Mouse (Mus musculus): Measurements from ENCODE around the gene Wbp2nl.

Gene Wbp2nl

DNA sequence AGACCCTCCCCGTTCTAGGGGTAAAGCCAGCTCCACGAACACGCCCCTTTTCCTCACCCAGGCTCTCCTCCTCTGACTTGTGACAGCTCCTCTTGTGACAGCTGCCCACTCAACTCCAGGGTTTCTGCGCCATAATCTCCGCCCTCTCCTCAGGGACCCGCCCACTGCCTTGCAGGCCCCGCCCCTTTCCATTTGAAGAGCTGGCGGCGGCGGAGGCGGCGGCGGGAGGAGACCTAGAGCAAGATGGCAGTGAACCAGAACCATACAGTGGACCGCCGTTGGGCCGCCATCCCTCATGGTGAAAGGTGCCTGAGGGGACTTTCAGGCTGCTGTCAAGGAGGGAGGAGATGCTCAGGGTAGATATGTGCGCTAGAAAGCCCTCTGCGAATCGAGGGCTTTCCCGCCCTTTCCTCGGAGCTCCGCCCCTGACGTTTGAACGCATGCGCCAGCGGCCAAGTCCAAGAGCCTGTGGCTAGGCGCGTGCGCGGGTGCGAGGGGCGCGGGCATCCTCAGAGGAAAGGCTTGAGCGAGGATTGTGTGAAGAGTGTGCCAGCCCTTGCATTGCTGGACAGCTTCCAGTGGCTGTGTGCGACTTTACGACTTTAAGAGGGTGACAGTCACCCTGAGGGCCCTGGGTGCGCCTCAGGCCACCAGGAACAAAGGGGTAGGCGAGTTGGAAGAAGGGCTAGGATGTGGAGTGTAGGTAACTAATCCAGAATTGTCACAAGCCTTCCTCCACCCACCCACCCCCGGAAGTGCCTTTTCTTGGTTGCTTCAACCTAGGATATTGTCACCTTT is at the start of gene Wbp2nl:
Gene Wbp2nl, plus strand, starts transcription at position 191 of the 798 bp plus-strand sequence.
- DNase-seq (ENCODE audit: low read depth): no peak

DNA sequence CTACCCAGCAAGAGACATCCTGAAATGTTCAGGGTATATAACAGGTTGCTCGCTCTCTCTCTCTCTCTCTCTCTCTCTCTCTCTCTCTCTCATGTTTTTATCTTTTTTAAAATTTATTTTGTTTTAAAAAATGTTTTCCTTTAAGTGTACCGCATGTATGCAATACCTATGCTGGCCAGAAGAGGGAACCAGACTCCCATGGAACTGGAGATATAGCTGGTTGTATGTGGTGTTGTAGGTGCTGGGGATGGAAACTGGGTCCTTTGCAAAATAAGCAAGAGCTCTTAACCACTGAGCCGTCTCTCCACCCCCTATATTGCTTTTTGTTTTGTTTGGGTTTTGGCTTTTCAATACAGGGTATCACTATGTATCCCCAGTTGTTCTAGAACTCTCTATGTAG is 47.2 kb upstream of the Wbp2nl start:
- DNase-seq (ENCODE audit: low read depth): no peak

DNA sequence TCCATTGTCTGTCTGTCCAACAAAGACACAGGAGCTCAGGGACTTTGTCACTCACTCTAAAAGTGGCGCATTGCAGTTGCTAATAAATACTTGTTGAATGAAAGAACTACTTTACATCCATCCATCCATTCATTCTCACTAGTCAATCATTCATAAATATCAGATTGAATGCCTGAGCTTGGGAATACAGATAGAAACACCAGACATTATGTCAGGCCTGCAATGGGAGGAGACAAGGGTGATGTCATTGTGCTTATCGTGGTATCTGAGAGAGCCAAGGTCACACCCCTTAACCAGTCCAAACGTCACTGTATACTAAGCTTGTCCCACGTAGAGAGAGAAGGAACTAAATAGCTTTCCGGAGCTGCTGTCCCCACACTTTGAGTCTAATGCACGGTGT is 46.7 kb upstream of the Wbp2nl start, which contains the start of gene 1500009C09Rik:
Gene 1500009C09Rik, plus strand, starts transcription at position 301 of the 400 bp plus-strand sequence.
- DNase-seq (ENCODE audit: low read depth): no peak

DNA sequence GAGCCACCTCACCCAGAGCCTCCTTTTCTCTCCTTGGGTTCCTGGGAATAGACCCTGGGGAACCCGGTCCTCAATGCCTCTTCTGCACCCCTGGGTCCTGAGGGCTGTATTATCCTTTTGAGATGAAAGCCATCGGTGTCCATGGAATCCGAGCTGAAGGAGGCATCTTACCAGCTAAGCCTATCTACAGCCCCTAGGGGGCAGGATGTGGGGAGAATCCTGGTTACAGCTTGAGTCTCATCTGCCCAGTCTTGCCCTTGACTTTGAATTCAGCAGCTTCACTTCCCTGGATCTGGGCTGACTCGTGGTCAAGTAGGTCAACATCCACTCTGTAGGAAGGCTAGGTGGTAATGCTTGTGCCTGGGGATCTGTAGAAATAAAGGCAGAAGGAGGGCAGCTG is 43.5 kb upstream of the Wbp2nl start:
- no peak for DNase-seq (ENCODE audit: low read depth)

DNA sequence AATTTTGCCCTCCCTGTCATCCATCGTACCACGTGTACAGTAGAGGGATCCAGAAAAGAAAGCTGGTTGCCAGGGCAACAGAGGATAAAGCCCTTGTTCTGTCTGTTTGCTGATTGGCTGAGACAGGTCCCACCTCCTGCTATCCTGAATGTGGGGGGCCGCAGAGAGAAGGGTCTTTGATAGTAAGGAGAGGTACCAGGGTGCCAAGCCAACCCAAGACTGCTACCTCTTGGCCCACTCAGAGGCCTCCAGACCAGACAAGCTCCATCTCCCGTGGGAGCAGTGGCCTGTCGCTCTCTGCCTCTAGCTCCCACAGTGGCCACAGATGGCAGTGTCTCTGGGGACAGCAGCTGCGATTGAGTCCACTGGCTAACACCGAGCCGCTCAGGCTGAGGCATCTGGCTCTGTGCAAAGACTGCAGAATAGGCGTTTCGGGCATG is 42.8 kb upstream of the Wbp2nl start:
- DNase-seq (ENCODE audit: low read depth): no peak

DNA sequence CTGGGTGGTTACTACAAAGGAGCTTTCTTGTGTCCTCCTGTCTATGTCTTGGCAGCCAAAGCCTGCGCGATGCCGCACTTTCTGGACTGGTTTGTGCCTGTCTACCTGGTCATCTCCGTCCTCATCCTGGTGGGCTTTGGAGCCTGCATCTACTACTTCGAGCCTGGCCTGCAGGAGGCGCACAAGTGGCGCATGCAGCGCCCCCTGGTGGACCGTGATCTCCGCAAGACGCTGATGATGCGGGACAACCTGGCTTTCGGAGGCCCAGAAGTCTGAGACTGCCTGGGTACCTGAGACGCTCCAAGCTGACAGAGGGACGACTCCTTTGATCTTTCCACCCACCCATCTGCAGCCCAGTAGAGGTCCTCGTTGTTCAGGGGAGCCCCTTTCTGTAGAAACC is 39.2 kb upstream of the Wbp2nl start:
- peak; percentile 53 for DNase-seq (ENCODE audit: low read depth)

DNA sequence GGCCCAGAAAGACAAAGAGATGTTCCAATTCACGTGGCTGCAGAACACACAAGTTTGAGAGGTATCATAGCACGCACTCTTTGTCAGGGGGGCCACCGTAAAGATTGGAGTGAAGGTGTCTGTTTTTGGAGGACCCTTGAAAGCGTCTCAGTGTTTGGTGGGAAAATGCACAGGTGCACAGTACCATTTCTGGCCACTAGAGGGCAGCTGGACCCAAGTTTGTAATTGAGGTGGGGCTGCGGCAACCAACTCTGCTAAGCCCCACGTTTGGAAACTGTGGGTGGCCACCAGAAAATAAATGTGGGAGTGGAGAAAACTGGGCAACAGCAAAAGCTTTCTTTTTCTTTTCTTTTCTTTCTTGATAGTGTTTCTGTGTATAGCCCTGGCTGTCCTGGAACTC is 32.4 kb upstream of the Wbp2nl start:
- peak; percentile 24 for DNase-seq (ENCODE audit: low read depth)

DNA sequence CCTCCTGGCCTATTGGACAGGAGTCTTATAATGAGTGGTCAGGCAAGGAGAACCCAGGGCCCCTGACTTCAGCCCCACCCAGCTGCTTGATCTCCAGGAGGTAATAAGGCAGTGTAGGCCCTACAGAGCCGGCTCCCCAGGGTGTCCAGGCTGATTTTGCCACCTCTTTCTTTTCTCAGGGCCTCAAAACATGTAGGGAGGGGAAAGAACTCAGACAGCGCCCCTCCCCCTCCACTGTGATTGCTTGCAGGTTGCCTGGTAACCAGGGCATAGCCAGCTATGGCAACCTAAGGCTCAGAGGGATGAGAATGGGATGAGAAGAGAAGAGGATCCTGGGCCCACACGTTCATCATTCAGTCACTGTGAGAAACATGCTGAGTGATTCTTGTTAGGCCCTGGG is 30.6 kb upstream of the Wbp2nl start:
- DNase-seq (ENCODE audit: low read depth): no peak

DNA sequence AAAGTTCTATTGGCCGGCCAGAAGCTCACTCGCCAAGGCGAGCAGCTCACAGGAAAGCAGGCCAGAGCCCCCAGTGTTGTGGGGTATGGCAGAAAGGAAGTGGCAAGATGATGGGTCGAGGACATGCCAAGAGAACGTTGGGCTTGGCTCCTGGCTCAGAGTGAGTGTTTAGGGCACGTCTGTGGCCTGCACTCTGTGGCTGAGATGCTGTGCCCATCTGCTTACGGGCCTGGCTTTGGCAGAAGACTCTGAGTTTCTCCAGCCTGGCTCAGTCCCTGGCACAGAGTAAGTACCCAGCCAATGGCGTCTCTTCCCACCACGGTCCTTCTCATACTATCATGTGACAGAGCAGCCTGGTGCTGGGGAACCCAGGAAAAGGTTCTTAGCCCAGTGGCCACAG is 30.0 kb upstream of the Wbp2nl start:
- no peak for DNase-seq (ENCODE audit: low read depth)

DNA sequence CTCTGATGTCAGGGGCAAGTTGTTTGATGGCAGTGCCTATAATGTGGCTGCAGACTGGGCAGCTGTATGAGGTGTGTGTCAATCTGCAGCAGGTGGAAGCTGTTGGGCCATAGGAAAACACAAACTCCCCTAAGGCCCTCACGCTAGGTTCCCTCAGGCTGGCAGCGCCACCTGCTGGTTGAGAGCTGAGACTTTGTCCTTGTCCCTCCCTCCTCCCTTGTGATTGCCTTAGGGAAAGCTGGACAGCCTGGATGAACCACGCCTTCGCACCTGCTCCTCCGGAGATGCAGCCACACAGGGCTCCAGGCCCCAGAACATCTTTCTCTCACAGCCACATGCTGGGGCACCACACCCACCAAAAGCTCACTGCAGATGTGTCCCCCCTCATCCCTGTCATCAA is 27.6 kb upstream of the Wbp2nl start:
- peak; percentile 35 for DNase-seq (ENCODE audit: low read depth)

DNA sequence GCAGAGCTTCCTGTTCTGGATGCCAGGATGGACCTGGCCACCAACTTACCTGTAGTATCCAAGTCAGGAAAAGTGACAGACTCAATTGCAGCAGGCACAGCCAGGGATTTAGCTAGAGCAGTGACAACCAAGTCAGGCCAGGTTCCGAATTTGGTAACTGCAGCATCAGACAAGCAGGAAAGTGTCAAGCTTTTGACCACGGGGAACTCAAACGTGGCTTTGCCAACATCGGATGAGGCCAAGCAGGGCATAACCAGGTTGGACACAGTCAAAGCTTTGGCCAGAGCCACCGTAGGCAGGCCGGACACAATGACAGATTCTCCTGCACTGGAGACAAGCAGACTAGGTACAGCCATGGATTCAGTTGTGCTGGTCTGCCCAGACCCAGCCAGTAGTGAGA is 26.5 kb upstream of the Wbp2nl start:
- DNase-seq (ENCODE audit: low read depth): no peak

DNA sequence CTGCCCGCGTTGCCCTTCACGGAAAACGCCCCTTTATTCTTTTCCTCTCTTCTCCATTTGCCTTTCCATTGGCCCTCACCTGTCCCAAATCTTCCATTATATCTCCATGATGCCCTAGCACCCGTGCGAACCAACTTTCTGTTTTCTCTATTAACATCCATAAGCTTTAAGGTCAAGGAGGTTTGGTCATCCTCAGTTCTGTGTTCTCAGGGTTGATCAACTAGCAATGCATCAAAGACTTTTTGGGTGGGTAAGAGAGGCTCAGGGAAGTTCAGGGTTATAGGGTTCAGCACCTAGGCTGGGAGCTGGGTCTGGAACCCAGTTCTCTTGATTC is 24.2 kb upstream of the Wbp2nl start, which contains the start of gene Sept3:
Gene Sept3, plus strand, starts transcription at position 301 of the 334 bp plus-strand sequence.
- DNase-seq (ENCODE audit: low read depth): no peak

DNA sequence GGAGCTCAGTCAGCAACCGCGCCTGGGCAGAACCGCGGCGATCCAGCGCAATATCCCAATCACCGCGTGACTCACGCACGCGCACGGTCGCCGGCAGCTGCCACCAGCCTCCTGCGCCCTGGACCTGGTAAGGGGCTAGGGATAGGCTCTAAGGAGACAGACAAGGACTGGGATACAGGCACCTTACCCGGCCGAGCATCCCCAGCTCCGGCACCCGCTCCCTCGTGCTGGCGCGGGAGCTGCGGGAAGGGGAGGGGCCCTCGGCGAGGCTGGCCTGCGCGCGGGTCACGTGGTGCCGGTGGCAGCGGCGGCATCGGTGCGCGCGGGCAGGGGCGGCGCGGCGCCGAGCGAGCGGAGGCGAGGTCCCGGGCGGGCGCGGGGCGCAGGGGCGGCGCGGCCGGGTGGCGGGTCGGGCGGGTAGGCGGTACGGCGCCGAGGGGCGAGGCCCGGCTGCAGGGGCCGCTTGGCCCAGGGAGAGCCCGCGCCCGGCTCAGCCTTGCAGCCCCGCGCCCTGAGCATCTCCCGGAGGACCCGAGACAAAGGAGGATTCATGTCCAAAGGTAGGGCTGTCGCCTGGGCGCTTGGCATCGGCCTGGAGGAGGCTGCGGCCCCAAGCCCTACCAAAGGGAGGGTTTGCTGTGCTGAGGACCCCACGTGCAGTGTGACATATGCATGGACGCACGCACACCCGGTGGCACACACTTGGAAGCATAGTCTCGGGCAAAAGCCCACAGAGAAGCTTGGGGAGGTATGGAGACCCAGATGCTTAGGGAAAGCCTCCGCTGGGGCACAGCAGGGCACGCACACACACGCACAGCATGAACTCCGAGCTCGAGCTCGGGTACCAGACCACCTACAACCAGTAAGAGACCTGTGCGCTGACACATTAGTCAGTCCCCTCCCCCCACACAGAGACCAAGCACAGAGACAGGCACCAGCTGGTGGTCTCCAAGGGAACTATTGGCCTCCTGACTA is 23.5 kb upstream of the Wbp2nl start:
- no peak for DNase-seq (ENCODE audit: low read depth)

DNA sequence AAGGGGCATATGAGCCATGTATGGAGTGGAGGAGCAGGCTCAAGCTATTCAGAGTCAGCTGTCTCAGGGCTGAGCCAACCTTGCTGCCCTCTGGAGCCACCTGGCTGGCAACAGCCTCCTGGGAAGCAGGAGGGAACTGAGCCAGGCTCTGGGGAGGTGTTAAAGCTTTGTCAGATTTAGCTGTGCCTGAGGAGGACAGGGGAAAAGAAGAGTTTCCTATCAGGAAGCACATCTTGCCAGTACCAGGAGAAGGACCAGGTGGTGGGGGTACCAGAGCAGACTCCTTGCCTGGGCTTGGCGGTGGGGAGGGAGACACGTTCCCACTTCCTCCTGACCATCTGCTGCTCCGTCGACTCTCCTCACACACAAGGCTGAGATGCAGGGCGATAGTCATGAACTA is 21.2 kb upstream of the Wbp2nl start:
- no peak for DNase-seq (ENCODE audit: low read depth)

DNA sequence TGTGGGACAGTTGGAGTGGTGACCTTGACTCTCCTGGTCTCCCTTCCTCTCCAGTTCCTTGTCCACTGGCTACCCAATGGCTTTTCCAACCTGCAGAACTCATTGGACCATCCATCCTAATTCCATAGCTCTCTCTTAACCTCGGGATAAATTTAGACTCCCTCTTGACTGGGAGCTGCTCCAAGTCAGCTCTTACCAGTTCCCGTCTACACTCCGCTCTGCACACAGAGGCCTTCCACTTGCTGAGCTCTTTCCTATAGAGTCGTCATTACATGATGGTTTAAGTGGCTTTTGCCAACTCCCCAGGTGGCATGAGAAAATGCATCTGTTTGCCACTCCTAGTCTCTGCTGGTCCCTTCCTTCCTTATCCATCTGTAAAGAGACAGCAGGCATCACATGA is 18.1 kb upstream of the Wbp2nl start:
- DNase-seq (ENCODE audit: low read depth): no peak

DNA sequence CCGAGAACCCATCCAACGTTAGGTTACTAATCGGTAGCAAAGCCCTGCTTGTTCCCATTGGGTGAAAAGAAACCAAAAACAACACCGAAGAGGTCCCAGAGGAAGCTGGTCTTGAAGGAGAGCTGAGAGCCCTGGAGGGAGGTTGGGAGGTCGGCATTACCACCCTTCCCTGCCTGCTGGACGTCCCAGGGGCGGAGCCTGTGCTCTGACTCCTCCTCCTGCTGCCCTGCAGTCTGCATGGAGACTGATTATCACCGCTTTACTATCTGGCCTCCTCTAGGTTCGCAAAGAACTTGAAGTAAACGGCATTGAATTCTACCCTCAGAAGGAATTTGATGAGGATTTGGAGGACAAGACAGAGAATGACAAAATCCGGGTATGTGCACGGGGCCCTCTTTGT is 12.6 kb upstream of the Wbp2nl start:
- no peak for DNase-seq (ENCODE audit: low read depth)

DNA sequence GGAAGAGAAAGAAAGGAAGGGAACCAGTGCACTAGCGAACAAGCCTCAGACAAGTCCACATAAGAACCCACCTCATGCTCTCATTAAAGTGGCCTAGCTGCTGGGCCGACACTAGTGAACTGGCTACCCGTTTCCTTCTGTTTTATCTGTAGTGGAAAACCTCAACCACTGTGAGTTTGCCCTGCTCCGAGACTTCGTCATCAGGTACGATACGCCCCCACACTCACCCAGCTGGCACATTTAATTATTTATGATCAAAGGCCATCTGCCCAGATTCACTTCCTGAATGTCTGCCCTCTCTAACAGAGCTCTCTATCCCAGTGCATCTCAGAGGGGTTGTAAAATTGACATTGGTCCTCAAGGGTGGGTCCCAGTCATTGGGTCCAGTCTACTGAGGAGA is 8.5 kb upstream of the Wbp2nl start:
- DNase-seq (ENCODE audit: low read depth): no peak

DNA sequence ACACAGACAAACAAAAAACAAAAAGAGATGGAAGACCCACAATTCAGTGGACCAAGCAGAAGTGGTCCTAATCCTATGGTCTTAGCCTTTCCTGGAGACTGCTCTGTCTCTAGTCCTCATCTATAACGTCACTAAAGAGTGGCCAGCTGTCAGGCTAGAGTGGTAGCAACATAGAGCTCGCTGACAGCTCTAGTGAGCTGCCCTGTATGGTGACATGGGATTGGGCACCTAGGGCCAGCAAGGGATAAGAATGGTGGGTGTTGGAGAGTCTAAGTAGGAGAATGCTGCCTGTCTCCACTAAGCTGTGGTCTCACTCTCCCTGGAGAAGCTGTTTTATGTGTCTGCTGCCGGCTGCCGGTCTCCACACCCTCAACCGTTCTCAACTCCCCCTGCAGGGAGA is 5.9 kb upstream of the Wbp2nl start:
- DNase-seq (ENCODE audit: low read depth): no peak

DNA sequence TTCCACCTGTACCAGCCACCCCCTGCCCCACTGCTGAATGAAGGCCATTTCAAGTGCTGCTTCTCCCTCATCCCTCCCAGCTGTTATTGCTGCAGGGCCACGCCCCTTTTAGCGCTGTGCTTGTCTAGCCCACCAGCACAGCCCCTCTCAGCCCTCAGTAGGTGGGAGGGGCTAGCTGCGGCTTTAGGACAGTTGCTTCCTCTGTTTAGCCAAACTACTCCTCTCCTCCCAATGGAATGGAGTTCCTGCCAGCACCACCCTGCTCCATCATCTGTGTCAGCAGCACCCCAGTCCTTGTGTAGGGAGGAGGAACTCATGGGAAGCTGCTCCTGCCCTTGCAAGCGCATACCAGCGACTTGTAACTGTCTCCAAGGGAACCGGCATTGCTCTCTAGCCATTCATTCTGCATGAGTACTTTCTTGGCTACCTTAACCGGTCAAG is 5.5 kb upstream of the Wbp2nl start:
- DNase-seq (ENCODE audit: low read depth): no peak

DNA sequence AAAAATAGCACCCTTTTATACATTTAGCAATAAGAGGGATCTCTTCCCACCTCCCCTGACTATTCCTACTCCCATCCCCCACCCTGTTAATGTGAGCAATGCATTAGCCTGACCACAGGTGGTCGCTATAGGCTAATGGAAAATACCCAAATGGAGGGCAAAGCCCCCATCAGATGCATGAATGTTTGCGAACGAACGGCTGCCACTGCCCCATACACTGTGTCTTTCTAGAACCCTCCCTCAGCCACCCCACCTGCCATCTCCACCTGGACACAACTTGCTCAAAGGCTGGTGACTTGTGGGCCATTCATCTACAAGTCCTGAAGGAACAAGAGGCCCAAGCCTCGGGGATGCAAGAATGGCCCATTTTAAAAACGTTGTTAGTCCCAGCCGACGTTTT is 4.7 kb upstream of the Wbp2nl start:
- no peak for DNase-seq (ENCODE audit: low read depth)

DNA sequence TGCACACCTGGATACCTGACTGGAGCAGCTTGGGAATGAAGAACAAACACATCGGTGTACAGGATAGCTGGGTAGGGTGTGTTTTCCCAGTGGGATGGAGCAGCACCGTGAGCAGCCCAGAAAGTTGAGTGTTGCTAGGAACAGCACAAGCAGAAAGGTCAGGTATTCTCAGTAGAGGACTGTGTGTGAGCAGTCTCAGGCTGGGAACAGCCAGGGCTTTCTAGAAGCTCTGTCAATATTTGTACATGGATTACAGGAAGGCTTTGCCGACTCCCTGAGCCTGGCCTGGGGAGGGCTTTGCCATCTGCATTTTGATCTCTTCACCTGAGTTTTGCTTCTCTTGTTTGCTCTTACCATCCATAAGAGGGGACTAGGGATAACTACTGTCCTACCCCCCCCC is 8.4 kb downstream of the Wbp2nl start:
- DNase-seq (ENCODE audit: low read depth): no peak

DNA sequence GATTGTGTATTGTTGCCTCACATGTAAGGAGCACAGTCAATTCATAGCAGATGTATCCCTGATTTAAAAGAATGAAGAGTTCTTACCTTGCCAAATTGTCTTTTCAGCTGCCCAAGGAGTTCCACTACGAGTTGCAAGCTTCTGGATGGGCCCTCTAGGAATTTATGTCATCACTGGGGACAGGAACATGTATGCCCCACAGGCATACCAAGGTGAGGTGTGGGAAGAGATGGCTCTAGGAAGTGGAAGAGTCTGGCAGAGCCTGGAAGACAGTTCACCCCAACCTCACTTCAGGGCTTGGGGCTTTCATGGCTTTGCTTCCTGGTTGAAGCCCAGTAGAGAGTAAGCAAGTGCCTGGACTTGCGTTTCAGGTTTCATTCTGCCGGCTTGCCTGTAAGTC is 9.7 kb downstream of the Wbp2nl start:
- no peak for DNase-seq (ENCODE audit: low read depth)

DNA sequence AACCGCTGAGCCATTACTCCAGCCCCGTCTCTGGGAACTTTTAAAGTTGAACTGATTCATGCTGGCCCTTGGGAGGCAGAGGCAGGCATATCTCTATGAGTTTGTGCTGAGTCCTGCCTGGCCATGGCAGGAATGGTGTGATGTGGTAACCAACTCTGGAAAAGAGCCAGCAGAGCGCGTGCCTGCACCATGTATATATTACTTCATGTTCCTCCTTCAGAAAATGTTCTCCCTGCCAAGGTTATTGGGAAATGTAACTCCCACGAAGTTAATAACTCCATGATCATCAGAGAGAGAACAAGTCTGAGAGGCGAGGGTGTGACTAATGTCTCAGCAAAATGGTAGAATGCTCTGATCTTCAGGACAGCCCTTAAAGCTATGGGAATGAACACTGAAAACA is 19.1 kb downstream of the Wbp2nl start:
- DNase-seq (ENCODE audit: low read depth): no peak

Data from c-Kit-positive CD71-positive TER-119-negative erythroid progenitor cells, embryonic 14.5 days (primary cell).